Mouse (Mus musculus) MEL (cell line): ENCODE results near the gene Krt31. TPM values are rescaled to one million over a fixed set of nuclear protein-coding genes. Genes with fewer than 3 reads are reported as not detected.

ENCODE experiments used
- DNase-seq: peaks from one replicate; pipeline ENCODE4 v3.0.0; 2011; ENCODE audit warnings: low read depth, low spot score
- H3K27ac ChIP-seq: 2 replicates; pipeline ENCODE4 v1.5.1; 2012; ENCODE audit warnings: low read depth, mild to moderate bottlenecking, control low read depth, low read length, moderate library complexity; ENCODE audit not compliant: control insufficient read depth
- H3K27me3 ChIP-seq, 2 experiments: fragments of 150-350 bp in 1 of 2; sonication (generic) in 1 of 2; 2 replicates each; pipeline ENCODE4 v1.6.1; 2012; ENCODE audit warnings: low read length in 2 of 2, mild to moderate bottlenecking in 2 of 2, improper control_type of control experiment in 1 of 2, moderate library complexity in 1 of 2; ENCODE audit not compliant: insufficient read depth in 2 of 2, control insufficient read depth in 1 of 2
- H3K36me3 ChIP-seq, 2 experiments: 2 replicates each; pipeline ENCODE4 v1.6.1; 2012 to 2014; ENCODE audit warnings: low read length in 2 of 2, improper control_type of control experiment in 1 of 2, inconsistent platforms in 1 of 2, mild to moderate bottlenecking in 1 of 2; ENCODE audit not compliant: insufficient read depth in 2 of 2, control insufficient read depth in 1 of 2
- H3K4me1 ChIP-seq, 2 experiments: fragments of 150-350 bp in 1 of 2; sonication (generic) in 1 of 2; 2 replicates each; pipeline ENCODE4 v1.6.1; 2012; ENCODE audit warnings: low read length in 2 of 2, improper control_type of control experiment in 1 of 2, mild to moderate bottlenecking in 1 of 2; ENCODE audit not compliant: insufficient read depth in 2 of 2, control insufficient read depth in 1 of 2
- H3K4me3 ChIP-seq, 2 experiments: fragments of 150-350 bp in 1 of 2; sonication (generic) in 1 of 2; 2 replicates each; pipeline ENCODE4 v1.5.1; 2012; ENCODE audit warnings: low read depth in 2 of 2, low read length in 2 of 2, mild to moderate bottlenecking in 2 of 2, moderate library complexity in 2 of 2, control low read depth in 1 of 2, improper control_type of control experiment in 1 of 2; ENCODE audit not compliant: control insufficient read depth in 1 of 2, insufficient read depth in 1 of 2
- H3K79me2 ChIP-seq: 2 replicates; pipeline ENCODE4 v1.6.1; 2012; ENCODE audit warnings: mild to moderate bottlenecking, low read length, moderate library complexity; ENCODE audit not compliant: control insufficient read depth, poor library complexity, insufficient read depth
- H3K9ac ChIP-seq: 2 replicates; pipeline ENCODE4 v1.6.1; 2012; ENCODE audit warnings: low read depth, mild to moderate bottlenecking, control low read depth, low read length, moderate library complexity; ENCODE audit not compliant: control insufficient read depth, poor library complexity, severe bottlenecking
- H3K9me3 ChIP-seq: fragments of 150-350 bp; sonication (generic); replicated peaks from 2 replicates; pipeline ENCODE4 v1.6.1; 2012; ENCODE audit warnings: mild to moderate bottlenecking, low read length, improper control_type of control experiment, moderate library complexity; ENCODE audit not compliant: insufficient read depth
- BHLHE40 ChIP-seq: IDR thresholded peaks from 2 replicates; pipeline ENCODE4 v1.6.1; 2012; ENCODE audit warnings: low read depth, mild to moderate bottlenecking, inconsistent platforms, low read length, improper control_type of control experiment, borderline replicate concordance
- CHD1 ChIP-seq: IDR thresholded peaks from 2 replicates; pipeline ENCODE4 v1.6.1; 2012; ENCODE audit warnings: low read depth, mild to moderate bottlenecking, inconsistent platforms, low read length, improper control_type of control experiment
- CTCF ChIP-seq, 3 experiments: IDR thresholded peaks in 2 of 3; conservative IDR thresholded peaks in 1 of 3; 2 replicates each; pipeline ENCODE4 v1.5.1; 2011 to 2012; ENCODE audit warnings: low read length in 3 of 3, low read depth in 2 of 3, mild to moderate bottlenecking in 2 of 3, improper control_type of control experiment in 1 of 3, inconsistent platforms in 1 of 3, mixed read lengths in 1 of 3, moderate library complexity in 1 of 3; ENCODE audit not compliant: control insufficient read depth in 1 of 3, insufficient read depth in 1 of 3, poor library complexity in 1 of 3, severe bottlenecking in 1 of 3
- E2F4 ChIP-seq: IDR thresholded peaks from 2 replicates; pipeline ENCODE4 v1.6.1; 2011; ENCODE audit warnings: low read depth, low read length, improper control_type of control experiment, borderline replicate concordance
- ELF1 ChIP-seq: IDR thresholded peaks from 2 replicates; pipeline ENCODE4 v1.6.1; 2014; ENCODE audit warnings: low read depth, mild to moderate bottlenecking, inconsistent platforms, low read length, improper control_type of control experiment, moderate library complexity
- EP300 ChIP-seq, 2 experiments: IDR thresholded peaks; 2 replicates each; pipeline ENCODE4 v1.6.1; 2011; ENCODE audit warnings: improper control_type of control experiment in 2 of 2, low read length in 2 of 2, low read depth in 1 of 2, mild to moderate bottlenecking in 1 of 2
- ETS1 ChIP-seq: IDR thresholded peaks from 2 replicates; pipeline ENCODE4 v1.6.1; 2012; ENCODE audit warnings: low read depth, mild to moderate bottlenecking, inconsistent platforms, low read length, improper control_type of control experiment, moderate library complexity
- GABPA ChIP-seq: IDR thresholded peaks from 2 replicates; pipeline ENCODE4 v1.6.1; 2012; ENCODE audit warnings: low read depth, mild to moderate bottlenecking, inconsistent platforms, low read length, improper control_type of control experiment, moderate library complexity
- HCFC1 ChIP-seq: IDR thresholded peaks from 2 replicates; pipeline ENCODE4 v1.6.1; 2012; ENCODE audit warnings: low read depth, mild to moderate bottlenecking, inconsistent platforms, low read length, improper control_type of control experiment, moderate library complexity
- JUND ChIP-seq: IDR thresholded peaks from 2 replicates; pipeline ENCODE4 v1.6.1; 2011; ENCODE audit warnings: low read depth, mild to moderate bottlenecking, improper control_type of control experiment, low read length
- MAFK ChIP-seq: IDR thresholded peaks from 2 replicates; pipeline ENCODE4 v1.6.1; 2011; ENCODE audit warnings: low read depth, mild to moderate bottlenecking, low read length, improper control_type of control experiment, borderline replicate concordance
- MAX ChIP-seq: IDR thresholded peaks from 2 replicates; pipeline ENCODE4 v1.6.1; 2011; ENCODE audit warnings: low read length, improper control_type of control experiment
- MEF2A ChIP-seq: IDR thresholded peaks from 2 replicates; pipeline ENCODE4 v1.6.1; 2014; ENCODE audit warnings: low read depth, mild to moderate bottlenecking, inconsistent platforms, low read length, improper control_type of control experiment; ENCODE audit not compliant: poor library complexity, insufficient replicate concordance, severe bottlenecking; ENCODE audit errors: extremely low read depth
- MYB ChIP-seq: IDR thresholded peaks from 2 replicates; pipeline ENCODE4 v1.6.1; 2011; ENCODE audit warnings: mild to moderate bottlenecking, low read depth, low read length, improper control_type of control experiment
- NRF1 ChIP-seq: IDR thresholded peaks from 2 replicates; pipeline ENCODE4 v1.6.1; 2014; ENCODE audit warnings: low read depth, mild to moderate bottlenecking, inconsistent platforms, low read length, improper control_type of control experiment, moderate library complexity; ENCODE audit not compliant: poor library complexity, insufficient read depth, severe bottlenecking
- POLR2A ChIP-seq, 2 experiments: IDR thresholded peaks; 2 replicates each; pipeline ENCODE4 v1.6.1; 2011 to 2012; ENCODE audit warnings: low read length in 2 of 2, mild to moderate bottlenecking in 2 of 2, control low read depth in 1 of 2, improper control_type of control experiment in 1 of 2, low read depth in 1 of 2, moderate library complexity in 1 of 2; ENCODE audit not compliant: control insufficient read depth in 1 of 2, insufficient read depth in 1 of 2, poor library complexity in 1 of 2
- POLR2AphosphoS2 ChIP-seq: IDR thresholded peaks from 2 replicates; pipeline ENCODE4 v1.6.1; 2011; ENCODE audit warnings: low read length, improper control_type of control experiment
- RAD21 ChIP-seq: IDR thresholded peaks from 2 replicates; pipeline ENCODE4 v1.6.1; 2011; ENCODE audit warnings: mild to moderate bottlenecking, low read depth, low read length, improper control_type of control experiment
- SIN3A ChIP-seq: IDR thresholded peaks from 2 replicates; pipeline ENCODE4 v1.6.1; 2012; ENCODE audit warnings: low read length, improper control_type of control experiment, inconsistent platforms
- SMC3 ChIP-seq: IDR thresholded peaks from 2 replicates; pipeline ENCODE4 v1.6.1; 2011; ENCODE audit warnings: low read depth, low read length, improper control_type of control experiment
- TAL1 ChIP-seq: IDR thresholded peaks from 2 replicates; pipeline ENCODE4 v1.6.1; 2012; ENCODE audit warnings: mild to moderate bottlenecking, inconsistent platforms, low read length, moderate library complexity, mixed read lengths
- UBTF ChIP-seq: IDR thresholded peaks from 2 replicates; pipeline ENCODE4 v1.6.1; 2012; ENCODE audit warnings: low read depth, mild to moderate bottlenecking, inconsistent platforms, low read length, improper control_type of control experiment, moderate library complexity, borderline replicate concordance; ENCODE audit not compliant: insufficient read depth
- USF1 ChIP-seq: IDR thresholded peaks from 2 replicates; pipeline ENCODE4 v1.6.1; 2014; ENCODE audit warnings: low read depth, mild to moderate bottlenecking, inconsistent platforms, low read length, improper control_type of control experiment, moderate library complexity
- ZC3H11A ChIP-seq: IDR thresholded peaks from 2 replicates; pipeline ENCODE4 v1.6.1; 2012; ENCODE audit warnings: low read depth, mild to moderate bottlenecking, inconsistent platforms, low read length, improper control_type of control experiment
- polyA plus RNA-seq, 2 experiments: library from polyadenylated mRNA; stranded (reverse) in 1 of 2; unstranded in 1 of 2; fragments of >175 nt in 1 of 2; fragments of >200 nt in 1 of 2; gene quantifications; 2 replicates each; pipeline versions ENCODE4 v1.2.1 to v1.2.4; 2012; ENCODE audit warnings: low replicate concordance in 2 of 2, low read depth in 1 of 2; ENCODE audit not compliant: insufficient read length in 2 of 2, insufficient read depth in 1 of 2, missing spikeins in 1 of 2
- total RNA-seq: library from RNA; depleted of rRNA; stranded (reverse); fragments of 300-350 nt; gene quantifications from 2 replicates; pipeline ENCODE4 v1.2.3, GENCODE M21; 2012

The Krt31 gene
- total and polyA plus RNA-seq, 3 experiments, result not detected

DNA sequence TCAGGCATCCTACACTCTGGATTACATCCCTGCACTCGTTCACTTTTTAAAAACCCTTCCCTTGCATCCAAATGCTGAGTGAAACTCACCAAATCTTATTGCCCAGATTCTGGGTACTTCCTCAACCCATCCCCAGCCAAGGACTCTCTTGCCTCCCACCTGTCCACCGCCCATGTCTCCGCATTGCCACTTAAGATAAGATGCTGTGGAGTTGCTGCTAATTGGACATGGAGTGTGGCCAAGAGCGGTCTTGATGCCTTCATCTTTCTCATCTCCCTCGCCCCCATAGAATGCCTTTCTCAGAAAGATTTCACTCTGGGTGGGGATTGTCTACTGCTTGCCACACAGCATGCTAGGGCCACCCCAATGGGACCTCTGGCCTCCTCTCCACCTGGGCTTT is 42.0 kb downstream of the Krt31 start:
- H3K79me2 ChIP-seq, result no peaks in the 10 kb centered on the region
- no peak overlapping the region for H3K4me3 ChIP-seq
- H3K9me3 ChIP-seq, result no peaks in the 10 kb centered on the region
- H3K27me3 ChIP-seq, result no peaks in the 10 kb centered on the region
- H3K4me1 ChIP-seq, result no peaks in the 10 kb centered on the region
- H3K27ac ChIP-seq, result no peak overlapping the region
- H3K36me3 ChIP-seq, result no peaks in the 10 kb centered on the region
- H3K9ac ChIP-seq, result no peak overlapping the region
- TF ChIP-seq JUND (no peak), EP300 (IDR thresholded peaks at IDR 0.05; ENCODE audit: low read depth in 1 of 2, low read length in 2 of 2) (no peak), HCFC1 (no peak), ETS1 (no peak), SIN3A (no peak), MEF2A (no peak), UBTF (no peak), NRF1 (no peak), GABPA (no peak), MAX (no peak), E2F4 (no peak), POLR2AphosphoS2 (no peak), ZC3H11A (no peak), MAFK (no peak), TAL1 (no peak), POLR2A (IDR thresholded peaks at IDR 0.05; ENCODE audit: control insufficient read depth in 1 of 2, insufficient read depth in 1 of 2, low read depth in 1 of 2, low read length in 2 of 2, poor library complexity in 1 of 2) (no peak), ELF1 (no peak), BHLHE40 (no peak)
- DNase-seq, result no peak

DNA sequence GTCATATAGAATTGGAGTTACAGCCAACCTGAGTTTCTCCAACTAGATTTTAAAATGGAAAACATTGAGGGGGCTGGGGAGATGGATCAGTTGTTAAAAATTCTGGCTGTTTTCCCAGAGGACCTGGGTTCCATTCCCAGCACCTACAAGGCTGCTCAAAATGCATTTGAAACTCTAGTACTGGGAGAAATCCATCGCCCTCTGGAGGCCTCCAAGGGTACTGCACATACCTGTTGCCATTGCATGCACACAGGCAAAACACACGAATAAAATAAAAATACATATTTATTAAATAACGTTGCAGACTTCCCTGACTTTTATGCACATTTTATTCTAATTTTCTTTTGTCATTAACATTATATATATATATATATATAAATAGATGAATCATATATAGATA is 43.7 kb downstream of the Krt31 start:
- DNase-seq, result peak; percentile 32
- no peaks in the 10 kb centered on the region for H3K27me3 ChIP-seq

More for the DNA sequence above, 43.7 kb downstream of the Krt31 start:
- H3K4me3 ChIP-seq, result no peak overlapping the region
- H3K9me3 ChIP-seq, result no peaks in the 10 kb centered on the region
- TF ChIP-seq GABPA (no peak), CHD1 (no peak), CTCF (IDR thresholded peaks at IDR 0.05 in 2 of 3, conservative IDR thresholded peaks at IDR 0.05 in 1 of 3; ENCODE audit: control insufficient read depth in 1 of 3, insufficient read depth in 1 of 3, low read depth in 2 of 3, low read length in 3 of 3, poor library complexity in 1 of 3, severe bottlenecking in 1 of 3) (peak; percentile 42 to 52 (median 52)), MYB (no peak), USF1 (no peak), RAD21 (peak; percentile 5; the same call in 1 of the 2 replicates), SMC3 (peak; percentile 28)
- no peaks in the 10 kb centered on the region for H3K36me3 ChIP-seq
- H3K27ac ChIP-seq, result no peak overlapping the region
- H3K79me2 ChIP-seq, result no peaks in the 10 kb centered on the region
- H3K9ac ChIP-seq, result no peak overlapping the region
- H3K4me1 ChIP-seq, result no peaks in the 10 kb centered on the region
